Mouse (Mus musculus) forebrain, embryonic 12.5 days (tissue): Measurements from ENCODE around the gene Diras2. TPM values are rescaled to one million over a fixed set of nuclear protein-coding genes. Genes with fewer than 3 reads are reported as not detected.

Experiments used
- ATAC-seq: fragments of 200-750 bp; cut with Nextera tagmentation; 2 replicates; pipeline ENCODE4 v1.8.0; 2017; ENCODE audit warnings: moderate TSS enrichment; ENCODE audit not compliant: low FRiP score
- H3K27ac ChIP-seq: fragments of 300-500 bp; sonication (generic); 2 replicates; pipeline ENCODE4 v1.5.1; 2016; ENCODE audit warnings: mild to moderate bottlenecking
- H3K27me3 ChIP-seq: fragments of 300-500 bp; sonication (generic); 2 replicates; pipeline ENCODE4 v1.6.1; 2016; ENCODE audit warnings: mild to moderate bottlenecking
- H3K36me3 ChIP-seq: fragments of 300-500 bp; sonication (generic); replicated peaks from 2 replicates; pipeline ENCODE4 v1.6.1; 2016; ENCODE audit warnings: mild to moderate bottlenecking
- H3K4me1 ChIP-seq: fragments of 300-500 bp; sonication (generic); 2 replicates; pipeline ENCODE4 v1.6.1; 2016
- H3K4me2 ChIP-seq: fragments of 300-500 bp; sonication (generic); 2 replicates; pipeline ENCODE4 v1.6.1; 2016; ENCODE audit warnings: mild to moderate bottlenecking, moderate library complexity
- H3K4me3 ChIP-seq: fragments of 300-500 bp; sonication (generic); replicated peaks from 2 replicates; pipeline ENCODE4 v1.5.1; 2016; ENCODE audit warnings: mild to moderate bottlenecking
- H3K9ac ChIP-seq: fragments of 300-500 bp; sonication (generic); 2 replicates; pipeline ENCODE4 v1.6.1; 2016; ENCODE audit warnings: mild to moderate bottlenecking
- H3K9me3 ChIP-seq: fragments of 300-500 bp; sonication (generic); 2 replicates; pipeline ENCODE4 v1.6.1; 2016
- WGBS: fragments of 180-500 bp; shearing (Covaris S2); methylation state at CpG from one replicate; pipeline ENCODE4 v1.1.7; 2016; 5-methylcytosine and 5-hydroxymethylcytosine counted together
- polyA plus RNA-seq: library from polyadenylated mRNA; unstranded; fragments of >200 nt; fragmentation: Nextera tagmentation; extraction: Ambion mirVana; gene quantifications from 2 replicates; pipeline ENCODE4 v1.2.1, GENCODE M21; 2016

Gene Diras2
- polyA plus RNA-seq, 1 experiment from 2014 or later, result 0.65 TPM

- H3K4me3 ChIP-seq, result no peak overlapping the region
- H3K36me3 ChIP-seq, result no peaks in the 10 kb centered on the region
- no peak overlapping the region for H3K27ac ChIP-seq
- 87% methylated on average over 8 of the region's 8 CpGs for WGBS
- peaks cover 36% of the 10 kb centered on the region for H3K27me3 ChIP-seq
- H3K9ac ChIP-seq, result no peak overlapping the region
- ATAC-seq, result no peak
- H3K4me1 ChIP-seq, result peaks cover 11% of the 10 kb centered on the region
- 0 out of 2 replicates have a peak overlapping the region, but pooled peaks have one; percentile 2 for H3K4me2 ChIP-seq
- H3K9me3 ChIP-seq, result no peaks in the 10 kb centered on the region
These were observed 2.8 kb downstream of the Diras2 start for GRCm38 (mm10) chr13:52528281-52528680.

GRCm38 (mm10) chr13:52526249-52527035 is 4.6 kb downstream of the Diras2 start:
- H3K4me1 ChIP-seq, result peaks cover 11% of the 10 kb centered on the region
- H3K27ac ChIP-seq, result no peak overlapping the region
- WGBS, result 83% methylated on average over 6 of the region's 6 CpGs
- H3K9ac ChIP-seq, result no peak overlapping the region
- no peaks in the 10 kb centered on the region for H3K9me3 ChIP-seq
- no peaks in the 10 kb centered on the region for H3K36me3 ChIP-seq
- no peak overlapping the region for H3K4me3 ChIP-seq
- no peak for ATAC-seq
- no peak overlapping the region for H3K4me2 ChIP-seq
- peaks cover 36% of the 10 kb centered on the region for H3K27me3 ChIP-seq

GRCm38 (mm10) chr13:52524313-52524712 is 6.8 kb downstream of the Diras2 start:
- Histone ChIP-seq H3K27ac (no peak overlapping the region), H3K9ac (no peak overlapping the region), H3K4me3 (no peak overlapping the region), H3K36me3 (no peaks in the 10 kb centered on the region), H3K9me3 (no peaks in the 10 kb centered on the region), H3K4me2 (no peak overlapping the region), H3K4me1 (0 out of 2 replicates have a peak, but pooled peaks cover 4% of the 10 kb centered on the region), H3K27me3 (peaks cover 17% of the 10 kb centered on the region)
- ATAC-seq, result no peak
- 89% methylated on average over 11 of the region's 11 CpGs for WGBS

- Histone ChIP-seq H3K9ac (no peak overlapping the region), H3K4me2 (no peak overlapping the region), H3K36me3 (no peaks in the 10 kb centered on the region), H3K4me3 (no peak overlapping the region), H3K4me1 (0 out of 2 replicates have a peak, but pooled peaks cover 4% of the 10 kb centered on the region), H3K9me3 (no peaks in the 10 kb centered on the region), H3K27ac (no peak overlapping the region), H3K27me3 (no peaks in the 10 kb centered on the region)
- 53% methylated on average over 6 of the region's 6 CpGs for WGBS
- no peak for ATAC-seq
These were observed 9.9 kb downstream of the Diras2 start for GRCm38 (mm10) chr13:52521176-52521575.

DNA sequence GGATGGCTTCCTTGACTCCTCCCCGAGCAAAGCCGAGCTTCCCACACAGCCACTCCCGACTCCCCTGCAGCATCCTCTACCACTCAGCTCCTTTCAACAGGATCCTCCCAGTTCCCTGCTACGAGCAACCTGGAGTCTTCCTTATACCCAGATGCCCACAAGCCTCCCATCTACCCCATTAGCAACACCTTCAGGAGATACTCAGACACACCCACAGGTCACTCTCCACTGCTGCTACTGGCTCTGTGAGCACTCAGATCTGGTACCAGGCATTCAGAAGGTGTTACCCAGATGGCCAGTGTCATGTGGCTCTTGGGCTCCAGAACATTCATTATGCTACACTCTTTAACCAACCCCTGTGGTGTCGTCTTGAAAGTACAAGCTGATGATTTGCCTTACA is 11.7 kb downstream of the Diras2 start:
- Histone ChIP-seq H3K4me3 (no peak overlapping the region), H3K9me3 (no peaks in the 10 kb centered on the region), H3K27ac (no peak overlapping the region), H3K27me3 (no peaks in the 10 kb centered on the region), H3K4me1 (0 out of 2 replicates have a peak, but pooled peaks cover 4% of the 10 kb centered on the region), H3K36me3 (no peaks in the 10 kb centered on the region), H3K4me2 (no peak overlapping the region), H3K9ac (no peak overlapping the region)
- 75% methylated on average over 5 of the region's 5 CpGs for WGBS
- no peak for ATAC-seq

DNA sequence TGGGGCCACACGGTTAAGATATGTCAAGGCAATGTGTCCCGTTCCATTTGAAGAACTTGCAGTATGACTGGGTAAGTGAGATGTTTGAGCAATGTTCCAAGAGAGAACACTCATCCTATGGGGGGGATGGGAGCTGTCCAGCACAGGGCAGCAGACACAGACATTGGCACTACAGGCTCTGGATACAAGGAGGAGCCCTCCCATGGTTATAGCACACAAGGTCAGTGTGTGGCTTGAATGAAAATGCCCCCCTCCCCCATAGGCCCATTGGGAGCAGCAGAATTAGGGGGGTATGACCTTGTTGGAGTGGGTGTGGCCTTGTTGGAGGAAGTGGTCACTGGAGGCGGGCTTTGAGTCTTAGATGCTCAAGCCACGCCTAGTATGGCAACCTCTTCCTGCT is 12.7 kb downstream of the Diras2 start:
- 86% methylated on average over 4 of the region's 4 CpGs for WGBS
- no peak overlapping the region for H3K9ac ChIP-seq
- no peaks in the 10 kb centered on the region for H3K27me3 ChIP-seq
- no peak overlapping the region for H3K4me2 ChIP-seq
- H3K9me3 ChIP-seq, result no peaks in the 10 kb centered on the region
- H3K4me1 ChIP-seq, result 0 out of 2 replicates have a peak, but pooled peaks cover 4% of the 10 kb centered on the region
- ATAC-seq, result no peak
- no peak overlapping the region for H3K4me3 ChIP-seq
- H3K36me3 ChIP-seq, result no peaks in the 10 kb centered on the region
- H3K27ac ChIP-seq, result no peak overlapping the region

DNA sequence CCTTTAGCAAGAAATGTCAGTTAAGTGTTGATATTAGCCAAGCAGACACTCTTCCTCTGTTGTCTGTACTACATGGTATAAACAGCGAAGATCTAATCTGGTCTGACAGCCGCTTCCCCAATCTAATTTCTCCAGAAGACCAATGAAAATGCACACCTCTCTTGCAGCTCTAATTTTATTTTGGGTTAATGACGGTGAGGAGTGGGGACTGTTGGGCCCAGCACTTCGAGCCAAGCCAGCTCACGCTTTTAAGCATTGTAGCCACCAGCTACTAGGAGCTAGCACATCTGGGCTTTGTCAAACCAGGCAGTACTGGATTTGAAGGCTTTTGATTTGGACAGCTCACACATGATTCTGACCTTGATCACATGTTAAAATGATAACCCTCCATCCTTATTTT is 14.1 kb downstream of the Diras2 start:
- 89% methylated on average over 5 of the region's 5 CpGs for WGBS
- Histone ChIP-seq H3K36me3 (no peaks in the 10 kb centered on the region), H3K9me3 (no peaks in the 10 kb centered on the region)

DNA sequence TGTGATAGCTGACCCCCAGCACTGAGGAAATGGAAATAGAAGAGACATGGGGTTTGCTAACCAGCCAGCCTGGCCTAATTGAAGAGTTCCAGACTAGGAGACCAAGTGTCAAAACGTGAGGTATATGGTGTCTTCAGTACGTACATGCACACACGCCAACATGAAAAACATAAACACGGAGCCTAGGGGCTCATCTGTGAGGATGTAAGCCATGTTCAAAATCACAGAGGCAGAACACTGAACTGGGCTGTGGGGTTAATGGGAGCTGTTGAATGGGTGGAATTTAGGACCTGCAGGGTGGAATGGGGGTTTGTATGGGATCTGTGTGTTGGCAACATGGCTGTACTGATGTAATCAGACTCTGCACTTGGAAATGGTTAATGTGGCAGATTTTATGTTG is 14.5 kb downstream of the Diras2 start:
- 0 out of 2 replicates have a peak, but pooled peaks cover 4% of the 10 kb centered on the region for H3K4me1 ChIP-seq
- no peak for ATAC-seq

More for the DNA sequence above, 14.1 kb downstream of the Diras2 start:
- Histone ChIP-seq H3K4me2 (no peak overlapping the region), H3K4me1 (0 out of 2 replicates have a peak, but pooled peaks cover 4% of the 10 kb centered on the region), H3K9ac (no peak overlapping the region), H3K27ac (no peak overlapping the region), H3K27me3 (no peaks in the 10 kb centered on the region), H3K4me3 (no peak overlapping the region)
- ATAC-seq, result no peak

GRCm38 (mm10) chr13:52516051-52516450 is 15.0 kb downstream of the Diras2 start:
- Histone ChIP-seq H3K9ac (no peak overlapping the region), H3K9me3 (no peaks in the 10 kb centered on the region), H3K4me3 (no peak overlapping the region), H3K27me3 (no peaks in the 10 kb centered on the region), H3K27ac (no peak overlapping the region), H3K4me2 (no peak overlapping the region), H3K36me3 (no peaks in the 10 kb centered on the region), H3K4me1 (0 out of 2 replicates have a peak, but pooled peaks cover 4% of the 10 kb centered on the region)
- ATAC-seq, result no peak
- 85% methylated on average over 3 of the region's 3 CpGs for WGBS

More for the DNA sequence above, 14.5 kb downstream of the Diras2 start:
- Histone ChIP-seq H3K27me3 (no peaks in the 10 kb centered on the region), H3K27ac (no peak overlapping the region), H3K36me3 (no peaks in the 10 kb centered on the region), H3K4me3 (no peak overlapping the region), H3K9me3 (no peaks in the 10 kb centered on the region), H3K4me2 (no peak overlapping the region), H3K9ac (no peak overlapping the region)
- 88% methylated on average over 4 of the region's 4 CpGs for WGBS

DNA sequence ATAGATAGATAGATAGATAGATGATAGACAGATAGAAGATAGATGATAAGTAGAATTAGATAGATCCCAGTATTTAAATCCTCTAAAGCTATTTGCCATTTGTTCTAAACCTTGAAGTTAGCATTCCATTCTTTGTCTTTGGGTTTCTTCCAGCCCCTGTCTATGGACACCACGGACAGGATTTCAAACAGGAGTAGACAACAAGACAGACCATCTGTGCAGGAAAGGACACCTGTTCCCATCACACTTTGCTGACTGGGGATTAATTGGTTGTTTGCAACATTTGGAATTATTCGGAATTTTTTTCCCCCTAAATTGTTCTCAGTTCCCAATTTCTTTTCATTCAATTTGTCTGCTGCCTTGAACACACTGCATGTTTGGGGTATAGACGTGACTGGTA is 17.5 kb downstream of the Diras2 start:
- H3K27me3 ChIP-seq, result no peaks in the 10 kb centered on the region
- no peak overlapping the region for H3K4me2 ChIP-seq
- no peaks in the 10 kb centered on the region for H3K4me1 ChIP-seq
- H3K4me3 ChIP-seq, result no peak overlapping the region
- no peaks in the 10 kb centered on the region for H3K9me3 ChIP-seq
- no peak overlapping the region for H3K9ac ChIP-seq
- WGBS, result 74% methylated on average over 3 of the region's 3 CpGs
- no peaks in the 10 kb centered on the region for H3K36me3 ChIP-seq
- ATAC-seq, result no peak
- no peak overlapping the region for H3K27ac ChIP-seq

- Histone ChIP-seq H3K4me2 (no peak overlapping the region), H3K4me3 (no peak overlapping the region), H3K9me3 (no peaks in the 10 kb centered on the region), H3K4me1 (no peaks in the 10 kb centered on the region), H3K36me3 (no peaks in the 10 kb centered on the region), H3K27ac (no peak overlapping the region), H3K9ac (no peak overlapping the region), H3K27me3 (no peaks in the 10 kb centered on the region)
- no peak for ATAC-seq
- WGBS, result 56% methylated on average over 5 of the region's 5 CpGs
These were observed 18.7 kb downstream of the Diras2 start for GRCm38 (mm10) chr13:52512356-52512755.

DNA sequence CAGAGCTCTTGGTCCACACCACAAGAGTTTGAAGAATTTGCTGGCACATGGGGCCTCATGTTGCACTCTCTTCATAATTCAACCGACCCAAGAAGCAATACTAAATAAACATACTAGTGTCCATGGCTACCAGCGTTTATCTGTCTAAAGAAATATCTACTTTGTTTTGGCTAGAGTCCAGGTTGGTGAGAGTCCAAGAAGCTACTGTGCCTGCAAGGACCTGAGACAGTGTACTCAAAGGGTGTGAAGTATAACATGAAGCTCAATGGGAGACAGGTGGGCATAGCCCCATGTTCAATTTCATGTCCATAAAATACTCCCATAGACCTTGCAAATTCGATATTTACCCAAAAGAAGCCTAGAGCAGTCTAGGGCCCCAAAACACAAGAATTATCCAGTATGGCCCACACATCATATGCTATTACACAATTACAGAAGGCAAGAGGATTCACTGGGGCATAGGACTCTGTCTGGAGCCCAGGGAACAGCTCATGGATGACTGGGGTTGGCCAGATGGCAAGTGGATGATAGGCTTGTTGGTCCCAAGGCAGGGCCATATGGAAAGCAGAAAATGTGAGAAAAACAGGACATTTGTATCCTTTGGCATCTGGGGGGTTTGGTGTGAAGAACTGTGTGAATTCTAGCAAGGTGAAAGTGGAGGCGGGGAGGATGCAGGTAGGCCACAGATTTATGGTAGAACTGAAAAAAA is 20.8 kb downstream of the Diras2 start:
- WGBS, result 90% methylated on average over 4 of the region's 4 CpGs
- Histone ChIP-seq H3K4me2 (no peak overlapping the region), H3K27ac (no peak overlapping the region), H3K36me3 (no peaks in the 10 kb centered on the region), H3K9me3 (no peaks in the 10 kb centered on the region), H3K9ac (no peak overlapping the region), H3K4me1 (no peaks in the 10 kb centered on the region), H3K27me3 (no peaks in the 10 kb centered on the region), H3K4me3 (no peak overlapping the region)
- no peak for ATAC-seq
